Mouse (Mus musculus) embryonic facial prominence, embryonic 11.5 days (tissue): ENCODE measurements around the gene Crisp2. TPM values are rescaled to one million over a fixed set of nuclear protein-coding genes. Genes with fewer than 3 reads are reported as not detected.

Source experiments
- polyA plus RNA-seq: library from polyadenylated mRNA; unstranded; fragments of >200 nt; fragmentation: Nextera tagmentation; extraction: Ambion mirVana; gene quantifications from 2 replicates; pipeline ENCODE4 v1.2.1, GENCODE M21; 2014

Gene Crisp2
- polyA plus RNA-seq, 1 experiment from 2014 or later, result not detected

Other genes starting within 250 kb of the Crisp2 start
- not detected in 2 replicates for gene Esp6, start 245.5 kb downstream of the Crisp2 start, polyA plus RNA-seq
- not detected in 2 replicates for gene Esp4, start 208.4 kb downstream of the Crisp2 start, polyA plus RNA-seq
- not detected in 2 replicates for gene Esp3, start 174.9 kb downstream of the Crisp2 start, polyA plus RNA-seq
- gene Esp1, start 79.9 kb downstream of the Crisp2 start, polyA plus RNA-seq, result not detected in 2 replicates
- 6.5 and 6.7 TPM in 2 replicates for gene Rhag, start 4.1 kb upstream of the Crisp2 start, polyA plus RNA-seq
- 0.70 and 1.2 TPM in 2 replicates for gene 9130008F23Rik, start 73.6 kb upstream of the Crisp2 start, polyA plus RNA-seq
- gene Glyatl3, start 107.3 kb upstream of the Crisp2 start, polyA plus RNA-seq, result 0.21 and 0.79 TPM in 2 replicates
- gene Mut, start 127.7 kb upstream of the Crisp2 start, polyA plus RNA-seq, result 37.5 and 38.0 TPM in 2 replicates
- gene Cenpq, start 128.0 kb upstream of the Crisp2 start, polyA plus RNA-seq, result 50.5 and 52.9 TPM in 2 replicates